Mouse (Mus musculus) cerebellum, adult (tissue): Measurements from ENCODE around the gene Pcsk5.

Source experiments
- ATAC-seq: cut with Nextera tagmentation; 2 replicates; pipeline ENCODE4 v1.9.2; 2017; ENCODE audit warnings: mild to moderate bottlenecking, moderate library complexity, mixed read lengths; ENCODE audit not compliant: insufficient number of reproducible peaks, low FRiP score, low TSS enrichment

The Pcsk5 gene

DNA sequence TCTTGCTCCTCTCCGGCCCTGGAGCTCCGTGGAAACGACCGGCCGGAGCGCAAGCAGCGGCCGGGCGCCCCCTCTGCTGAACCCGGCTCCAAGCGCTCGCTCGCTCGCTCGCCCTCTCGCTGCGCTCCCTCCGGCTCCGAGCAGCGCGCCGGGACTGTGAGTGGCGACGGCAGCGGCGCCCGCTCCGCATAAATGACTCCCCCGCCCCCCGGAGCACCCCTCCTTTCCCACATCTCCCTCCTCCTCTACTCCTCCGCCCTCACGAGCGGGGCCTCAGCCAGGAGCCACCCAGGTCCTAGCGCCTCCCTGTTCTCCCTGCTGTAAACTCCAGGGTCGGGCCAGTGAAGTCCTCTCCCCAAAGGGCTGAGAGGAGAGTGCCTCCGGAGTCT is at the start of gene Pcsk5:
Gene Pcsk5 (minus strand): TSS at position 162 of the 389 bp plus-strand sequence.
- ATAC-seq = peak; percentile 73

DNA sequence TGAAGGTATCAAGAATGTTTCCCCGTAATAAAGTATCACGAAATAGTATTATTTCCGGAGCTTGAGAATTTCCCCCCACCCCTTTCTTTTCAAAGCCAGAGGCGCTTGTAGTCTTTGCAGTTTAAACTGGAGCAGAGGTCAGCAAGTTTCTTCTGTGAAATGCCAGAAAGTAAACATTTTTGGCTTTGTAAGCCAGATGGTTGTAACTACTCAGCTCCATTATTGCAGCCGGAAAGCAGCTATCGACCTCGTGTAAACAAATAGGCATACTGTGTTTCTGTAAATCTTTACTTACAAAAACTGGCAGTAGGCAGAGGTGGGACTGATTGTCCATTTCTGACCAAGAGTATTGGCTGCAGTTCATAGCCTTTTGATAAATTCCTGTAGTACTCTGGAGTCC is 38.4 kb upstream of the Pcsk5 start:
- no peak for ATAC-seq

- no peak for ATAC-seq
These were observed 37.0 kb upstream of the Pcsk5 start for GRCm38 (mm10) chr19:17874388-17874787.

DNA sequence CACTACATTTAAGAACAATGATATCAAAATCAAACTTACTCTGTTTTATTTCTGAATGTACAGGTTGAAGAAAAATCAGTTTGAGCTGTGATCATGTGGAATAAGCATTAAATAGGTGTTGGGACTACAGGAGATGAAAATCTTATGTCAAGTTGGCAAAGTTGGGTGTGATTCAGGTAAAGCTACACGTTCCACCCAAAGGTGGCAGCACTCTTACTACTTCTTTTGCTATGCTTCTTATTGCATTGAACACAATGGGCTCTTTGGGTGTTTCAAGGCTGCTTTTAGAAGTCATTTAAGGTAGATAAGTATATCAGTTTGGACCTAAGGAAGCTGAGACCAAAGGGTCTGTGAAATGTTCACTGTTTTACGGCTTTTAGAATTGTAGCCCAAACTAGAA is 36.3 kb upstream of the Pcsk5 start:
- no peak for ATAC-seq

GRCm38 (mm10) chr19:17866317-17866891 is 29.0 kb upstream of the Pcsk5 start:
- ATAC-seq = no peak

GRCm38 (mm10) chr19:17860351-17861014 is 23.1 kb upstream of the Pcsk5 start:
- no peak for ATAC-seq

DNA sequence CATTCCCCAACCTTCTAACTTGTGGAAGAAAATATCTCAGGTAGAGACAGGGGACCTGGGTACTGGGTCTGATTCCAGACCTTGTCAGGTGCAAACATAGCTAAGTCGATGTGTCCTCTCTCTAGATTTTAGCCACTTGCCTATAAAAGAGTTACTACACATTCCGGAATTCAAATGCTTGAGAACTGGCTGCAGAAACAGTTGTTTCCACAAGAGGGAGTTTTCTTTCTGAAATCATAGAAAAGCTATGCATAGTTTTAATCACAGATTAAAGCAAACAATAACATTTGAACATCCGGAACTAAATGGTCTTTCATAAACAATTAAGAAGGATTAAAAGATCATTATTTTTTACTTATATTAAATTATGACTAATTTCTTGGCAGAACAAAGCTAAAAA is 19.3 kb upstream of the Pcsk5 start:
- ATAC-seq = no peak

DNA sequence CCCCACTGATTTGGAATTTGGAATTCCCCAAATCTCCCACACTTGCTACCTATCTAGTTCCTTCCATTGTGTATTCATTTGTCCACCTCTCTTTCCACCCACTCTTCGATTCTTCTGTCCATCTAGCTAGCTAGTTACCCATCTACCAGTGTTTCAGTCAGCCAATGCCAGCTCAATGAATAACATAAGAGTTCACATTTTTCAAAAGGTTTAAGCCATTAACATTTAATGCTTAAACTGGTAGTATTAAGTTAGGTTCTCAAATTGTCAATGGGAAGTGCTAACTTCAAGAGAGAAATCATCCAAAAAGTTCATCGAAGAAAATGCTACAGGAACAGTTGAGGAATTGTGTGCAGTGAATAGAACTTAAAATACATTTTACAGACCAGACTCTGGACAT is 11.0 kb upstream of the Pcsk5 start:
- no peak for ATAC-seq

DNA sequence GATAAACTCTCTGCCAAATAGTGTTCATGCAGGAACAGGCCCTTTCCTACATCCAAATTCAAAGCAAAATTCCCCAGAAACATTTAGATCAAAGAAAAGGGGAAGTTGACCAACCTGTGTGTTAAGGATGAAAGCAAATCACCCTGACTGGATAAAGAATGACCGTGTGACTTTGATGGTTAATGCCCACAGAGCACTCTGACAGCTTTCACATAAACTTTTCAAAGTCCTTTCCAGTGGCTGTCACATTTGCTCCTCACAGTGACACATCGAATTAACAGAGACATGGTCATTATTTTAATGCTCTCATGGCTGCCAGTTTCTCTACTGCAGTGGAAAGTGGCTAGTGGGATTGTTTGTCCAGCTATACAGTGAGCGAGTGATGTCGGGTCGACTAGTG is 8.5 kb upstream of the Pcsk5 start:
- ATAC-seq = no peak

- ATAC-seq = no peak
These were observed 4.2 kb upstream of the Pcsk5 start for GRCm38 (mm10) chr19:17841586-17841985.

- ATAC-seq = no peak
These were observed 2.4 kb upstream of the Pcsk5 start for GRCm38 (mm10) chr19:17839856-17840255.

DNA sequence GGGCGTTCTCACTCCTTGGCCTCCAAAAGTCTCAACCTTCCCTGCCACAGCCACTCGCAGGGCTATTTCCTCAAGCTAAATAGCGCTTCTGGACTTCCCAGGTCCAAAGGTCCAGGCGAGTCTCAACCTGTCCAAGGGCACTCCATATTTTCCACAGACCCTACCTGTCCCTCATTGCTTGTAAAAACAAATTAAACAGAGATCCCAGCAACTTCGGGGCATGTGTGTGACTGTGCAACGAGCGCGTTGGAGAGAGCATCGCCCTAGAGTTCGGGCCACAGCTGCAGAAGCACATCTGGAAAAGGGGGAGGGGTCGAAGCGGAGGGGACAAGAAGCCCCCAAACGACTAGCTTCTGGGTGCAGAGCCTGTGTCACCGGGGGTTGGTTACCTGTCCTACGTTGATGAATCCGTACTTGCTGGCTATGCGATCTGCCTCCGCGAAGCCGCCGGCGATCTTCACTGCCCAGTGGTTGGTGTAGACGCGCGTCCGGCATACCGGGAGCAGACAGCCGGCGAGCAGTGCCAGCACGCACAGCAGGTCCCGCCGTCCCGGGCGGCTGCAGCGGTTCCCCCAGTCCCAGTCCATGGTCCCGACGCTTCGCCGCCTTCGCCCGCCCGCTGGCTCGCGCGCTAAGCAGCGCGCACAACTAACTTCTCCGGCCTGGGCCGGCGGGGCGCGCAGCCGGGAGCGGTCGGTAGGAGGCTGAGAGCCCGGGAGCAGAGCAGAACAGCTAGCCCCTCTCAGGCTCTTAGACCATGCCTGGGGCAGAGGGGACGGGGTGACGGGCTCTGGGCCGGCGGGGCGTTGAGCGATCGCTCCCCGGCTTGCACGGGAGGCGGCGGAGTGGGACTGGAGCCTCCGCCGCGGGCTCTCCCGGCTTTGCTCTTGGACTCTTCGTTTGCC is 614 bp downstream of the Pcsk5 start:
- peak; percentile 23; the same call in 1 of the 2 replicates for ATAC-seq

- ATAC-seq = no peak
These were observed 1.5 kb downstream of the Pcsk5 start for GRCm38 (mm10) chr19:17835681-17836565.

DNA sequence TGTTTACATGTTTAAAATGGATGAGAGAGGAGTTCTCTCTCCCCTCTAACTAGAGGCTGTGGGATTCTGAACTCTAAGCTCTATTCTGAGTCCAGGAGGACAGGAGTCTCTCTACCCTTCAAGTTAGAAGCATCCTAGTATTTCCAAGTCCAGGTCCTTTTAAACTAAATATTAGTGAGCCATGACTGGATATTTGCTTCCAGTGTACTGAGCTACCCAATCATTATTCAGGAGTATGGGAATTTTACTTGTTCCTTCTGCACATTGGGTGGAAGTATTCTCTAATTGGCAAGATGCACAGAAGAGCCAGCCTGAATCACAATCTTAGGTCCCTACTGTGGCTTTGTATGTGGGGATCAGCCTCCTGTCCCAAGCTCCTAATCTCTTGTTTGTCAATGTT is 2.5 kb downstream of the Pcsk5 start:
- no peak for ATAC-seq

DNA sequence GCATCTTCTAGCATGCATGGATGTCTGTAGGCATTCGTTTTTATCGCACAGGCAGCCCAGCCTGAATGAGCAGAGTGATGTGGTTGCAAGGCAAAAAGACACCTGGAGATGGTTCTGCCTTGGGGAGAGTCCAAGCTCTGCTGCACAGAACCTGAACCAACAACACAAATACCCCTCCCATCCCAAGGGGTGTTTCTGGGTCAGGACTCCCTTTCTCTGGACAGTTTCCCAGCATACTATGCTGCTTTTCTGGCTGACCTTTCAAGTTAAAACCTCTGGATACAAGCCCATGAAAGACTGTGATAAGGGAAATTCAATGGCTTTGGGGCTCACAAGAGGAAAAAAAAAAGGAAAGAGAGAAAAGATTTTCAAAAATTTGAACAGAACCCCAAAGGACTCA is 6.1 kb downstream of the Pcsk5 start:
- ATAC-seq = no peak

GRCm38 (mm10) chr19:17828414-17828813 is 9.0 kb downstream of the Pcsk5 start:
- no peak for ATAC-seq

DNA sequence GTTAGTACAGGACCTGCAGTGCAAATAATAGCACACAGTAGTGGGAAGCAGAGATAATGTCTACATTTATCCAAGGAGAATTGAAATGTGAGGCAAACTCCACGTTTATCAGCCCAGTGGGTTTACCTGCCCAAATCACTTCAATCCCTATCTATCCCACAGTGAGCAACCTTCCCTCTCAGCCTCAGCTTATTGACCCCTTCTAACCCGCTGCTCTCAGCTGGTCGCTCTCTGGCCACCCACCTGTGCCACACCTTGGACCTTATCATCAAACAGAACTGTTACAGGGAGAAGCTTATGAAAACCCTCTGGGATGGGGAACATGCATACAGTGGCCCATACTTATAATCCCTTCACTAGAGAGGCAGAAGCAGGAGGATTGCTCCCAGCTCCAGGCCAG is 10.7 kb downstream of the Pcsk5 start:
- ATAC-seq = no peak

GRCm38 (mm10) chr19:17820046-17820445 is 17.4 kb downstream of the Pcsk5 start:
- no peak for ATAC-seq

GRCm38 (mm10) chr19:17819081-17819480 is 18.4 kb downstream of the Pcsk5 start:
- peak; percentile 45; the same call in 1 of the 2 replicates for ATAC-seq

- ATAC-seq = no peak
These were observed 22.4 kb downstream of the Pcsk5 start for GRCm38 (mm10) chr19:17815062-17815461.
